Mouse (Mus musculus) G1E (cell line): ENCODE measurements around the gene Gtf2a1.

ENCODE experiments used
- CTCF ChIP-seq: IDR thresholded peaks from 2 replicates; pipeline ENCODE4 v1.5.1; 2012; ENCODE audit warnings: low read depth, low read length, inconsistent platforms, mixed read lengths
- GATA1 ChIP-seq: IDR thresholded peaks from 2 replicates; pipeline ENCODE4 v1.6.1; 2012; ENCODE audit warnings: borderline replicate concordance, low read length, inconsistent platforms, mixed read lengths
- GATA2 ChIP-seq: IDR thresholded peaks from 2 replicates; pipeline ENCODE4 v1.6.1; 2012; ENCODE audit warnings: low read depth, low read length, inconsistent platforms, borderline replicate concordance
- TAL1 ChIP-seq: conservative IDR thresholded peaks from 2 replicates; pipeline ENCODE4 v1.6.1; 2012; ENCODE audit warnings: low read depth, low read length, inconsistent platforms, mixed read lengths

DNA sequence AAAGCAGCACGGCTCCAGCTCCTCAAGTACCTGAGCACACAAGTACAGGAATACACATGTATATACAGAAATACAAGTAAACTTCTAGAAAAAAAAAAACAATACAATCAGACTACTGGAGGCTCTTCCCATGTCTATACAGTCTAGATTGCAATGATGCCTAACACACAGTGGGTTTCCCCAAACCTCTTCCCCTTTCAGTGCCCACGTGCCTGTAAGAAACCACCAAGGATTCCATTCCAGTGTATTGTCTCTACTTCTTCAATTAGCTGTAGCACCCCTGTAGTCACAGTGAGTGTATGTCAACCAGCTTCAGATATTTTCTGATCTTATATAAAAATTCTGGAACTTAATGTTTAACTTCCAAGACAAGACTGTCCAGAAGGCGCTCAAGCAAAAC is 1.8 kb upstream of the Gtf2a1 start:
- TF ChIP-seq CTCF (no peak), GATA1 (no peak), TAL1 (no peak), GATA2 (no peak)
